Mouse (Mus musculus): ENCODE measurements around the gene Acsl5. TPM values are rescaled to one million over a fixed set of nuclear protein-coding genes. Genes with fewer than 3 reads are reported as not detected.

Acsl5 gene
- total RNA-seq, 2 experiments from 2014 or later, result 28.7 to 38.4 TPM

GRCm38 (mm10) chr19:55276100-55276499 lies 24.4 kb downstream of the Acsl5 start:
- DNase-seq (ENCODE audit: extremely low spot score in 1 of 2, low spot score in 1 of 2), result no peak

- DNase-seq (ENCODE audit: extremely low spot score in 1 of 2, low spot score in 1 of 2), result no peak
Observed at GRCm38 (mm10) chr19:55276770-55277169, 25.0 kb downstream of the Acsl5 start.

GRCm38 (mm10) chr19:55284093-55284492 lies 32.4 kb downstream of the Acsl5 start:
- DNase-seq (ENCODE audit: extremely low spot score in 1 of 2, low spot score in 1 of 2), result no peak

GRCm38 (mm10) chr19:55286034-55286433 lies 34.3 kb downstream of the Acsl5 start:
- DNase-seq (ENCODE audit: extremely low spot score in 1 of 2, low spot score in 1 of 2), result no peak

- no peak for DNase-seq (ENCODE audit: extremely low spot score in 1 of 2, low spot score in 1 of 2)
Observed at GRCm38 (mm10) chr19:55288974-55289373, 37.2 kb downstream of the Acsl5 start.

- no peak for DNase-seq (ENCODE audit: extremely low spot score in 1 of 2, low spot score in 1 of 2)
Observed at GRCm38 (mm10) chr19:55290621-55291270, 39.0 kb downstream of the Acsl5 start.

- no peak for DNase-seq (ENCODE audit: extremely low spot score in 1 of 2, low spot score in 1 of 2)
Observed at GRCm38 (mm10) chr19:55292210-55292850, 40.6 kb downstream of the Acsl5 start.

- DNase-seq (ENCODE audit: extremely low spot score in 1 of 2, low spot score in 1 of 2), result no peak
Observed at GRCm38 (mm10) chr19:55293175-55293574, 41.4 kb downstream of the Acsl5 start.

GRCm38 (mm10) chr19:55295075-55295474 lies 43.3 kb downstream of the Acsl5 start:
- DNase-seq (ENCODE audit: extremely low spot score in 1 of 2, low spot score in 1 of 2), result no peak

GRCm38 (mm10) chr19:55295556-55295955 lies 43.8 kb downstream of the Acsl5 start:
- DNase-seq (ENCODE audit: extremely low spot score in 1 of 2, low spot score in 1 of 2), result no peak

- no peak for DNase-seq (ENCODE audit: extremely low spot score in 1 of 2, low spot score in 1 of 2)
Observed at GRCm38 (mm10) chr19:55296301-55296700, 44.6 kb downstream of the Acsl5 start.

GRCm38 (mm10) chr19:55297489-55297888 lies 45.8 kb downstream of the Acsl5 start:
- DNase-seq (ENCODE audit: extremely low spot score in 1 of 2, low spot score in 1 of 2), result no peak

- no peak for DNase-seq (ENCODE audit: extremely low spot score in 1 of 2, low spot score in 1 of 2)
Observed at GRCm38 (mm10) chr19:55297961-55298360, 46.2 kb downstream of the Acsl5 start.

GRCm38 (mm10) chr19:55299378-55299777 lies 47.6 kb downstream of the Acsl5 start:
- no peak for DNase-seq (ENCODE audit: extremely low spot score in 1 of 2, low spot score in 1 of 2)

- DNase-seq (ENCODE audit: extremely low spot score in 1 of 2, low spot score in 1 of 2), result no peak
Observed at GRCm38 (mm10) chr19:55300525-55300924, 48.8 kb downstream of the Acsl5 start.

GRCm38 (mm10) chr19:55305024-55305423 lies 53.3 kb downstream of the Acsl5 start:
- DNase-seq (ENCODE audit: extremely low spot score in 1 of 2, low spot score in 1 of 2), result no peak

GRCm38 (mm10) chr19:55311874-55312273 lies 60.1 kb downstream of the Acsl5 start:
- DNase-seq (ENCODE audit: extremely low spot score in 1 of 2, low spot score in 1 of 2), result no peak

- no peak for DNase-seq (ENCODE audit: extremely low spot score in 1 of 2, low spot score in 1 of 2)
Observed at GRCm38 (mm10) chr19:55313649-55314048, 61.9 kb downstream of the Acsl5 start.

GRCm38 (mm10) chr19:55315452-55316108 lies 63.8 kb downstream of the Acsl5 start, which contains the start of gene Zdhhc6:
TSS of gene Zdhhc6 (minus strand) at chr19:55316032.
- peak in 1 of 2 experiments; percentile 86 for DNase-seq (ENCODE audit: extremely low spot score in 1 of 2, low spot score in 1 of 2)

GRCm38 (mm10) chr19:55316109-55316714 lies 64.5 kb downstream of the Acsl5 start, which contains the start of gene Vti1a:
TSS of gene Vti1a (plus strand) at chr19:55316295.
- DNase-seq (ENCODE audit: extremely low spot score in 1 of 2, low spot score in 1 of 2), result peak; percentile 87

GRCm38 (mm10) chr19:55316901-55317300 lies 65.2 kb downstream of the Acsl5 start:
- no peak for DNase-seq (ENCODE audit: extremely low spot score in 1 of 2, low spot score in 1 of 2)
